Mouse (Mus musculus): ENCODE results near the gene Thbs3. TPM values are rescaled to one million over a fixed set of nuclear protein-coding genes. Genes with fewer than 3 reads are reported as not detected.

Thbs3 gene
- polyA plus RNA-seq, 2 experiments = 0.79 to 1.7 TPM

- Histone ChIP-seq H3K9me3 (ENCODE audit: control insufficient read depth, low read length) (no peaks in the 10 kb centered on the region), H3K4me2 (ENCODE audit: low read depth) (peak overlapping the region; percentile 63), H3K27ac (peak overlapping the region; percentile 20; the same call in 1 of the 2 replicates), H3K36me3 (replicated peaks; ENCODE audit: control insufficient read depth, insufficient read depth, low read depth) (peaks cover 19% of the 10 kb centered on the region), H3K4me1 (replicated peaks; ENCODE audit: control insufficient read depth in 2 of 2, insufficient read depth in 2 of 2, low read length in 1 of 2) (peaks cover 12 to 15% of the 10 kb centered on the region in 2 experiments), H3K27me3 (ENCODE audit: control insufficient read depth, insufficient read depth, low read length) (no peaks in the 10 kb centered on the region), H3K9ac (replicated peaks) (no peak overlapping the region), H3K4me3 (ENCODE audit: insufficient read depth in 1 of 2, low read depth in 2 of 2, low read length in 2 of 2) (peak overlapping the region in 1 of 2 experiments; percentile 44; a peak in 2 of 4 replicates)
- TF ChIP-seq EP300 (IDR thresholded peaks at IDR 0.05; ENCODE audit: low read depth) (no peak), CTCF (IDR thresholded peaks at IDR 0.05; ENCODE audit: low read depth) (no peak)
- ATAC-seq (ENCODE audit: insufficient read depth) (no peak), DNase-seq (ENCODE audit: low read depth in 3 of 3, low spot score in 3 of 3) (no peak)
- WGBS (ENCODE audit: insufficient replicate concordance) = 24% methylated on average over 7 of the region's 7 CpGs
Observed at GRCm38 (mm10) chr3:89182531-89183057, 32.4 kb upstream of the Thbs3 start.

- 19% methylated on average over 39 of the region's 39 CpGs for WGBS (ENCODE audit: insufficient replicate concordance)
- H3K27me3 ChIP-seq (ENCODE audit: control insufficient read depth, insufficient read depth, low read length) = no peaks in the 10 kb centered on the region
- peak within 1 kb of the TSS; percentile 3 for H3K9ac ChIP-seq (replicated peaks)
- peak within 1 kb of the TSS; percentile 20; the same call in 1 of the 2 replicates for H3K27ac ChIP-seq
- H3K4me2 ChIP-seq (ENCODE audit: low read depth) = peak within 1 kb of the TSS; percentile 63
- peak; percentile 49 to 62 (median 53) for DNase-seq (ENCODE audit: low read depth in 3 of 3, low spot score in 3 of 3)
- H3K9me3 ChIP-seq (ENCODE audit: control insufficient read depth, low read length) = no peaks in the 10 kb centered on the region
- peak; percentile 88 for ATAC-seq (ENCODE audit: insufficient read depth)
- TF ChIP-seq EP300 (IDR thresholded peaks at IDR 0.05; ENCODE audit: low read depth) = no peak
- 0 out of 2 replicates have a peak, but pooled peaks have one; percentile 9 for TF ChIP-seq CTCF (IDR thresholded peaks at IDR 0.05; ENCODE audit: low read depth)
- H3K4me1 ChIP-seq (replicated peaks; ENCODE audit: control insufficient read depth in 2 of 2, insufficient read depth in 2 of 2, low read length in 1 of 2) = peaks cover 10 to 13% of the 10 kb centered on the region in 2 experiments
- H3K36me3 ChIP-seq (replicated peaks; ENCODE audit: control insufficient read depth, insufficient read depth, low read depth) = peaks cover 19% of the 10 kb centered on the region
- peak within 1 kb of the TSS; percentile 44 to 68 for H3K4me3 ChIP-seq (ENCODE audit: insufficient read depth in 1 of 2, low read depth in 2 of 2, low read length in 2 of 2)
Observed at GRCm38 (mm10) chr3:89183058-89183958, 31.7 kb upstream of the Thbs3 start, which contains the start of gene Fam189b. Gene Fam189b (plus strand): TSS chr3:89183143.

- H3K27ac ChIP-seq = no peak overlapping the region
- TF ChIP-seq EP300 (IDR thresholded peaks at IDR 0.05; ENCODE audit: low read depth) (no peak), CTCF (IDR thresholded peaks at IDR 0.05; ENCODE audit: low read depth) (no peak)
- no peaks in the 10 kb centered on the region for H3K9me3 ChIP-seq (ENCODE audit: control insufficient read depth, low read length)
- DNase-seq (ENCODE audit: low read depth in 3 of 3, low spot score in 3 of 3) (no peak), ATAC-seq (ENCODE audit: insufficient read depth) (no peak)
- peaks cover 19% of the 10 kb centered on the region for H3K36me3 ChIP-seq (replicated peaks; ENCODE audit: control insufficient read depth, insufficient read depth, low read depth)
- H3K4me1 ChIP-seq (replicated peaks; ENCODE audit: control insufficient read depth in 2 of 2, insufficient read depth in 2 of 2, low read length in 1 of 2) = peaks cover 6 to 7% of the 10 kb centered on the region in 2 experiments; a peak in 2 of 4 replicates
- no peak overlapping the region for H3K4me3 ChIP-seq (ENCODE audit: insufficient read depth in 1 of 2, low read depth in 2 of 2, low read length in 2 of 2)
- peak overlapping the region; percentile 63 for H3K4me2 ChIP-seq (ENCODE audit: low read depth)
- H3K9ac ChIP-seq (replicated peaks) = no peak overlapping the region
- 73% methylated on average over 6 of the region's 6 CpGs for WGBS (ENCODE audit: insufficient replicate concordance)
- H3K27me3 ChIP-seq (ENCODE audit: control insufficient read depth, insufficient read depth, low read length) = no peaks in the 10 kb centered on the region
Observed at GRCm38 (mm10) chr3:89183959-89184315, 31.0 kb upstream of the Thbs3 start.

- Histone ChIP-seq H3K4me1 (replicated peaks; ENCODE audit: control insufficient read depth in 2 of 2, insufficient read depth in 2 of 2, low read length in 1 of 2) (peaks cover 6% of the 10 kb centered on the region in 2 experiments; a peak in 2 of 4 replicates), H3K9ac (replicated peaks) (no peak overlapping the region), H3K27me3 (ENCODE audit: control insufficient read depth, insufficient read depth, low read length) (no peaks in the 10 kb centered on the region), H3K9me3 (ENCODE audit: control insufficient read depth, low read length) (no peaks in the 10 kb centered on the region), H3K27ac (no peak overlapping the region), H3K4me3 (ENCODE audit: insufficient read depth in 1 of 2, low read depth in 2 of 2, low read length in 2 of 2) (no peak overlapping the region), H3K36me3 (replicated peaks; ENCODE audit: control insufficient read depth, insufficient read depth, low read depth) (peaks cover 4% of the 10 kb centered on the region), H3K4me2 (ENCODE audit: low read depth) (no peak overlapping the region)
- no peak for ATAC-seq (ENCODE audit: insufficient read depth)
- DNase-seq (ENCODE audit: low read depth in 3 of 3, low spot score in 3 of 3) = no peak
- no peak for TF ChIP-seq EP300 (IDR thresholded peaks at IDR 0.05; ENCODE audit: low read depth)
- TF ChIP-seq CTCF (IDR thresholded peaks at IDR 0.05; ENCODE audit: low read depth) = no peak
- 48% methylated on average over 23 of the region's 23 CpGs for WGBS (ENCODE audit: insufficient replicate concordance)
Observed at GRCm38 (mm10) chr3:89187197-89187596, 27.8 kb upstream of the Thbs3 start.

Data from liver, embryonic 14.5 days (tissue).